Mouse (Mus musculus) embryonic fibroblast, embryonic 13.5 days (primary cell): ENCODE results near the gene Ppip5k2. TPM values are rescaled to one million over a fixed set of nuclear protein-coding genes. Genes with fewer than 3 reads are reported as not detected.
A peak's percentile ranks its signal among the peaks of the same experiment; 100 is the strongest.

Experiments used
- H3K27ac ChIP-seq: 2 replicates; pipeline ENCODE4 v1.5.1; 2012; ENCODE audit warnings: low read length, control low read depth, inconsistent platforms; ENCODE audit not compliant: insufficient read depth
- H3K4me1 ChIP-seq: 2 replicates; pipeline ENCODE4 v1.6.1; 2011; ENCODE audit warnings: low read length; ENCODE audit not compliant: control insufficient read depth, insufficient read depth
- H3K4me3 ChIP-seq: 2 replicates; pipeline ENCODE4 v1.5.1; 2011; ENCODE audit warnings: mild to moderate bottlenecking, control low read depth, low read length; ENCODE audit not compliant: insufficient read depth
- CTCF ChIP-seq: IDR thresholded peaks from 2 replicates; pipeline ENCODE4 v1.5.1; 2011; ENCODE audit warnings: mild to moderate bottlenecking, control low read depth, low read length, moderate library complexity, borderline replicate concordance; ENCODE audit not compliant: insufficient read depth
- POLR2A ChIP-seq: IDR thresholded peaks from 2 replicates; pipeline ENCODE4 v1.6.1; 2011; ENCODE audit warnings: low read depth, mild to moderate bottlenecking, control low read depth, low read length, moderate library complexity
- polyA plus RNA-seq: library from polyadenylated mRNA; stranded (reverse); fragments of >200 nt; gene quantifications from 2 replicates; pipeline ENCODE4 v1.2.4, GENCODE M21; 2011; ENCODE audit warnings: low read depth; ENCODE audit not compliant: missing spikeins, insufficient read length

The Ppip5k2 gene
- 29.4 and 35.2 TPM in 2 replicates for polyA plus RNA-seq

GRCm38 (mm10) chr1:97769904-97770753 is at the start of gene Ppip5k2, which contains the start of gene Gin1:
Ppip5k2 (minus strand) TSS chr1:97770411.
Gin1 (plus strand) TSS chr1:97770172.
- TF ChIP-seq POLR2A (peak; percentile 88), CTCF (0 out of 2 replicates have a peak, but pooled peaks have one; percentile 20)
- H3K4me1 ChIP-seq, result no peaks in the 10 kb centered on the region
- peak within 1 kb of the TSS; percentile 96 for H3K4me3 ChIP-seq
- H3K27ac ChIP-seq, result peak within 1 kb of the TSS; percentile 66

- Histone ChIP-seq H3K4me1 (no peaks in the 10 kb centered on the region), H3K27ac (no peak overlapping the region), H3K4me3 (no peak overlapping the region)
- TF ChIP-seq CTCF, result no peak
- no peak for TF ChIP-seq POLR2A
These were observed 39.2 kb upstream of the Ppip5k2 start for GRCm38 (mm10) chr1:97809255-97809912.

GRCm38 (mm10) chr1:97804520-97804919 is 34.3 kb upstream of the Ppip5k2 start:
- no peak overlapping the region for H3K4me3 ChIP-seq
- TF ChIP-seq CTCF, result no peak
- TF ChIP-seq POLR2A, result no peak
- H3K4me1 ChIP-seq, result no peaks in the 10 kb centered on the region
- no peak overlapping the region for H3K27ac ChIP-seq

GRCm38 (mm10) chr1:97802207-97802902 is 32.1 kb upstream of the Ppip5k2 start:
- TF ChIP-seq CTCF (no peak), POLR2A (no peak)
- no peak overlapping the region for H3K27ac ChIP-seq
- no peak overlapping the region for H3K4me3 ChIP-seq
- H3K4me1 ChIP-seq, result no peaks in the 10 kb centered on the region

GRCm38 (mm10) chr1:97795936-97796335 is 25.7 kb upstream of the Ppip5k2 start:
- no peak overlapping the region for H3K4me3 ChIP-seq
- no peaks in the 10 kb centered on the region for H3K4me1 ChIP-seq
- TF ChIP-seq CTCF, result no peak
- no peak for TF ChIP-seq POLR2A
- H3K27ac ChIP-seq, result no peak overlapping the region

- TF ChIP-seq CTCF, result no peak
- TF ChIP-seq POLR2A, result no peak
- H3K4me3 ChIP-seq, result no peak overlapping the region
- no peak overlapping the region for H3K27ac ChIP-seq
- H3K4me1 ChIP-seq, result no peaks in the 10 kb centered on the region
These were observed 23.9 kb upstream of the Ppip5k2 start for GRCm38 (mm10) chr1:97794110-97794509.

GRCm38 (mm10) chr1:97788490-97788889 is 18.3 kb upstream of the Ppip5k2 start:
- no peaks in the 10 kb centered on the region for H3K4me1 ChIP-seq
- TF ChIP-seq POLR2A, result no peak
- TF ChIP-seq CTCF, result no peak
- H3K27ac ChIP-seq, result no peak overlapping the region
- no peak overlapping the region for H3K4me3 ChIP-seq

- Histone ChIP-seq H3K27ac (no peak overlapping the region), H3K4me1 (no peaks in the 10 kb centered on the region), H3K4me3 (no peak overlapping the region)
- no peak for TF ChIP-seq CTCF
- TF ChIP-seq POLR2A, result no peak
These were observed 17.5 kb upstream of the Ppip5k2 start for GRCm38 (mm10) chr1:97787674-97788073.

- Histone ChIP-seq H3K27ac (no peak overlapping the region), H3K4me3 (no peak overlapping the region), H3K4me1 (no peaks in the 10 kb centered on the region)
- no peak for TF ChIP-seq CTCF
- no peak for TF ChIP-seq POLR2A
These were observed 15.6 kb upstream of the Ppip5k2 start for GRCm38 (mm10) chr1:97785685-97786393.
